Mouse (Mus musculus) layer of hippocampus, adult 9-11 months (tissue): ENCODE measurements around the gene Olfr412.

Experiments used
- DNase-seq: peaks from one replicate; pipeline ENCODE4 v3.0.0; 2022

The Olfr412 gene

GRCm38 (mm10) chr11:74414112-74414511, 52.2 kb downstream of the Olfr412 start:
- DNase-seq: no peak

- DNase-seq: no peak
Measured at GRCm38 (mm10) chr11:74415736-74416135, 53.9 kb downstream of the Olfr412 start.
